Mouse (Mus musculus) CH12.LX (cell line): ENCODE data around the gene Tgfbr3.

Source experiments
- CTCF ChIP-seq, 2 experiments: IDR thresholded peaks in 1 of 2; conservative IDR thresholded peaks in 1 of 2; 2 replicates each; pipeline ENCODE4 v1.5.1; 2011 to 2012; ENCODE audit warnings: low read depth in 2 of 2, low read length in 2 of 2, improper control_type of control experiment in 1 of 2, inconsistent platforms in 1 of 2, mild to moderate bottlenecking in 1 of 2, moderate library complexity in 1 of 2
- ELF1 ChIP-seq: IDR thresholded peaks from 2 replicates; pipeline ENCODE4 v1.6.1; 2014; ENCODE audit warnings: low read depth, mild to moderate bottlenecking, inconsistent platforms, low read length, improper control_type of control experiment
- EP300 ChIP-seq: IDR thresholded peaks from 2 replicates; pipeline ENCODE4 v1.6.1; 2011; ENCODE audit warnings: low read length, improper control_type of control experiment
- GABPA ChIP-seq: IDR thresholded peaks from 2 replicates; pipeline ENCODE4 v1.6.1; 2012; ENCODE audit warnings: low read depth, low read length, improper control_type of control experiment, inconsistent platforms; ENCODE audit not compliant: insufficient replicate concordance
- HCFC1 ChIP-seq: IDR thresholded peaks from 2 replicates; pipeline ENCODE4 v1.6.1; 2012; ENCODE audit warnings: low read depth, mild to moderate bottlenecking, inconsistent platforms, low read length, improper control_type of control experiment
- JUND ChIP-seq: conservative IDR thresholded peaks from 2 replicates; pipeline ENCODE4 v1.6.1; 2011; ENCODE audit warnings: low read depth, low read length, improper control_type of control experiment
- MAX ChIP-seq: IDR thresholded peaks from 2 replicates; pipeline ENCODE4 v1.6.1; 2011; ENCODE audit warnings: low read length, improper control_type of control experiment
- POLR2A ChIP-seq: IDR thresholded peaks from 2 replicates; pipeline ENCODE4 v1.6.1; 2011; ENCODE audit warnings: low read depth, mild to moderate bottlenecking, improper control_type of control experiment, low read length
- RCOR1 ChIP-seq: conservative IDR thresholded peaks from 2 replicates; pipeline ENCODE4 v1.6.1; 2012; ENCODE audit warnings: low read depth, mild to moderate bottlenecking, inconsistent platforms, low read length, improper control_type of control experiment
- USF2 ChIP-seq: conservative IDR thresholded peaks from 2 replicates; pipeline ENCODE4 v1.6.1; 2011; ENCODE audit warnings: low read depth, low read length, improper control_type of control experiment
- ZC3H11A ChIP-seq: IDR thresholded peaks from 2 replicates; pipeline ENCODE4 v1.6.1; 2012; ENCODE audit warnings: low read depth, mild to moderate bottlenecking, inconsistent platforms, low read length, improper control_type of control experiment

- TF ChIP-seq POLR2A (no peak), ELF1 (no peak), GABPA (no peak), MAX (no peak), CTCF (conservative IDR thresholded peaks at IDR 0.05 in 1 of 2, IDR thresholded peaks at IDR 0.05 in 1 of 2; ENCODE audit: low read depth in 2 of 2, low read length in 2 of 2) (no peak), RCOR1 (no peak), JUND (no peak), HCFC1 (no peak), EP300 (no peak), ZC3H11A (no peak), USF2 (no peak)
These were observed 157.2 kb downstream of the Tgfbr3 start for GRCm38 (mm10) chr5:107132231-107132630.
